Mouse (Mus musculus) gastrocnemius, adult 2 months (tissue): Measurements from ENCODE around the gene Cavin3. TPM values are rescaled to one million over a fixed set of nuclear protein-coding genes. Genes with fewer than 3 reads are reported as not detected.

ENCODE experiments used
- DNase-seq: peaks from one replicate; pipeline ENCODE4 v3.0.0; 2022
- H3K27ac ChIP-seq: fragments of 200-600 bp; 2 replicates; pipeline ENCODE4 v1.8.1; 2022; ENCODE audit warnings: mild to moderate bottlenecking
- H3K4me3 ChIP-seq: fragments of 200-600 bp; 2 replicates; pipeline ENCODE4 v1.8.1; 2022; ENCODE audit warnings: mild to moderate bottlenecking, moderate library complexity
- CTCF ChIP-seq: fragments of 200-600 bp; IDR thresholded peaks from 2 replicates; pipeline ENCODE4 v1.8.1; 2022; ENCODE audit warnings: antibody characterized with exemption, mild to moderate bottlenecking, moderate library complexity
- intact Hi-C: fragments of 180-260 bp; cut with DNase I; formaldehyde crosslinking; loops from one replicate; pipeline ENCODE4 v1.15.1; 2025
- long read RNA-seq, 2 experiments: library from polyadenylated mRNA; stranded (forward); transcript quantifications; one replicate each; pipeline ENCODE4 v2.0.0; 2021
- total RNA-seq, 2 experiments: library from RNA; stranded (reverse); gene quantifications; 2 replicates each; pipeline ENCODE4 v1.2.3; 2021

The Cavin3 gene
- total RNA-seq, result 10 to 100 TPM in 1 of 2 experiments, 1 to 10 TPM in 1; 7.6 to 12.7 TPM
- long read RNA-seq, experiment 1, transcript Cavin3-201 (2 exons, 1,662 nt), result major isoform, 31 of 32 reads
- long read RNA-seq, experiment 1, partial matches to known transcripts, result 0 of 32 reads
- long read RNA-seq, experiment 1, other reads (novel, unspliced or antisense), result 1 of 32 reads
- long read RNA-seq, experiment 2, transcript Cavin3-201 (2 exons, 1,662 nt), result major isoform, 18 of 18 reads
- long read RNA-seq, experiment 2, partial matches to known transcripts, result 0 of 18 reads
- long read RNA-seq, experiment 2, other reads (novel, unspliced or antisense), result 0 of 18 reads

GRCm38 (mm10) chr7:105481505-105482411 lies at the start of gene Cavin3:
TSS of gene Cavin3 (minus strand) at chr7:105482300.
- no peak for TF ChIP-seq CTCF
- Histone ChIP-seq H3K27ac (peak within 1 kb of the TSS; percentile 96), H3K4me3 (peak within 1 kb of the TSS; percentile 89)
- intact Hi-C loops, result no loop called here
- peak; percentile 93 for DNase-seq

GRCm38 (mm10) chr7:105528094-105528493 lies 46.0 kb upstream of the Cavin3 start:
- DNase-seq, result no peak

GRCm38 (mm10) chr7:105527306-105527937 lies 45.3 kb upstream of the Cavin3 start:
- TF ChIP-seq CTCF, result peak; percentile 72
- intact Hi-C loops, result no loop called here
- no peak overlapping the region for H3K4me3 ChIP-seq
- DNase-seq, result no peak
- H3K27ac ChIP-seq, result no peak overlapping the region

More at GRCm38 (mm10) chr7:105528094-105528493, 46.0 kb upstream of the Cavin3 start:
- no peak overlapping the region for H3K4me3 ChIP-seq
- H3K27ac ChIP-seq, result no peak overlapping the region
- no peak for TF ChIP-seq CTCF
- intact Hi-C loops, result no loop called here

GRCm38 (mm10) chr7:105524222-105524621 lies 42.1 kb upstream of the Cavin3 start:
- intact Hi-C loops, result no loop called here
- Histone ChIP-seq H3K27ac (no peak overlapping the region), H3K4me3 (no peak overlapping the region)
- DNase-seq, result no peak
- TF ChIP-seq CTCF, result no peak

GRCm38 (mm10) chr7:105520201-105520600 lies 38.1 kb upstream of the Cavin3 start:
- H3K4me3 ChIP-seq, result no peak overlapping the region
- intact Hi-C loops, result no loop called here
- DNase-seq, result no peak
- TF ChIP-seq CTCF, result no peak
- H3K27ac ChIP-seq, result no peak overlapping the region

GRCm38 (mm10) chr7:105519771-105520170 lies 37.7 kb upstream of the Cavin3 start:
- TF ChIP-seq CTCF, result no peak
- DNase-seq, result no peak
- intact Hi-C loops, result loop anchor here (5.0 kb wide), 1 partner anchor 42 kb away; no protein-coding TSS in a partner anchor
- H3K4me3 ChIP-seq, result no peak overlapping the region
- no peak overlapping the region for H3K27ac ChIP-seq

GRCm38 (mm10) chr7:105519336-105519735 lies 37.2 kb upstream of the Cavin3 start:
- Histone ChIP-seq H3K27ac (no peak overlapping the region), H3K4me3 (no peak overlapping the region)
- intact Hi-C loops, result loop anchor here (5.0 kb wide), 1 partner anchor 42 kb away; no protein-coding TSS in a partner anchor
- DNase-seq, result no peak
- TF ChIP-seq CTCF, result no peak

- intact Hi-C loops, result loop anchor here (5.0 kb wide), 1 partner anchor 40 kb away; no protein-coding TSS in a partner anchor
- Histone ChIP-seq H3K27ac (no peak overlapping the region), H3K4me3 (no peak overlapping the region)
- no peak for DNase-seq
- no peak for TF ChIP-seq CTCF
These were observed 34.7 kb upstream of the Cavin3 start for GRCm38 (mm10) chr7:105516669-105517360.

GRCm38 (mm10) chr7:105515178-105515577 lies 33.1 kb upstream of the Cavin3 start:
- no peak overlapping the region for H3K27ac ChIP-seq
- intact Hi-C loops, result loop anchor here (1.0 to 5.0 kb wide), 2 partner anchors 38 to 103 kb away; no protein-coding TSS in a partner anchor
- H3K4me3 ChIP-seq, result no peak overlapping the region
- peak; percentile 97 for TF ChIP-seq CTCF
- peak; percentile 57 for DNase-seq

- intact Hi-C loops, result no loop called here
- no peak for TF ChIP-seq CTCF
- Histone ChIP-seq H3K4me3 (no peak overlapping the region), H3K27ac (no peak overlapping the region)
- DNase-seq, result no peak
These were observed 32.5 kb upstream of the Cavin3 start for GRCm38 (mm10) chr7:105514561-105514960.

GRCm38 (mm10) chr7:105513845-105514291 lies 31.8 kb upstream of the Cavin3 start:
- intact Hi-C loops, result no loop called here
- no peak for TF ChIP-seq CTCF
- Histone ChIP-seq H3K27ac (no peak overlapping the region), H3K4me3 (no peak overlapping the region)
- no peak for DNase-seq

- Histone ChIP-seq H3K4me3 (no peak overlapping the region), H3K27ac (no peak overlapping the region)
- intact Hi-C loops, result no loop called here
- DNase-seq, result no peak
- no peak for TF ChIP-seq CTCF
These were observed 28.0 kb upstream of the Cavin3 start for GRCm38 (mm10) chr7:105510143-105510542.
